Mouse (Mus musculus): ENCODE measurements around the gene Gm815. TPM values are rescaled to one million over a fixed set of nuclear protein-coding genes. Genes with fewer than 3 reads are reported as not detected.

Gm815 gene
- total and polyA plus RNA-seq, 3 experiments: not detected

DNA sequence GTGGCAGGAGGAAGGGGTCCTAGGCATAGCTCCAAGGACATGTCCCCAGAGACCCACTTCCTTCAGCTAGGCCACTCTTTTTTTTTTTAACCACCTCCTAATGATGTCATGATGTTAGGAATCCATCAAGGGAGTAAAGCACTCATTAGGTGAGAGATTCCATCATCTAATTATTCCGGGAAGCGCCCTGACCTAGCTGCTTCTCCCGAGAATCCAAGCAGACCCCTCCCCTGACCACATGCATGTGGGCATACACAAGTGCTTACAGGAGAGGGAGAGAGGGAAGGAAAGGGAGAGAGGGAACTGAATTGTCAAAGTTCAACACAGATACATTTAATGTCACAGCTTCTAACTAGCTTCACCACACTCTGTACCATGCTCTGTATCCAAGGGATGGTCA lies 16.1 kb upstream of the Gm815 start:
- Histone ChIP-seq H3K79me2 (ENCODE audit: control insufficient read depth, insufficient read depth, low read length, poor library complexity) (no peaks in the 10 kb centered on the region), H3K9ac (ENCODE audit: control insufficient read depth, low read depth, low read length, poor library complexity, severe bottlenecking) (no peak overlapping the region), H3K4me1 (ENCODE audit: control insufficient read depth in 1 of 2, insufficient read depth in 2 of 2, low read length in 2 of 2) (no peaks in the 10 kb centered on the region), H3K36me3 (ENCODE audit: control insufficient read depth in 1 of 2, insufficient read depth in 2 of 2, low read length in 2 of 2) (no peaks in the 10 kb centered on the region), H3K27me3 (ENCODE audit: control insufficient read depth in 1 of 2, insufficient read depth in 2 of 2, low read length in 2 of 2) (no peaks in the 10 kb centered on the region), H3K4me3 (ENCODE audit: control insufficient read depth in 1 of 2, insufficient read depth in 1 of 2, low read depth in 2 of 2, low read length in 2 of 2) (no peak overlapping the region), H3K27ac (ENCODE audit: control insufficient read depth, low read depth, low read length) (no peak overlapping the region), H3K9me3 (replicated peaks; ENCODE audit: insufficient read depth, low read length) (no peaks in the 10 kb centered on the region)
- no peak for DNase-seq (ENCODE audit: low read depth, low spot score)
- TF ChIP-seq USF2 (IDR thresholded peaks at IDR 0.05; ENCODE audit: borderline replicate concordance in 1 of 2, insufficient read depth in 1 of 2, low read depth in 1 of 2, low read length in 2 of 2): no peak
- no peak for TF ChIP-seq RAD21 (IDR thresholded peaks at IDR 0.05; ENCODE audit: low read depth, low read length)
- no peak for TF ChIP-seq KAT2A (conservative IDR thresholded peaks at IDR 0.05; ENCODE audit: low read depth, low read length)
- TF ChIP-seq MAFK (IDR thresholded peaks at IDR 0.05; ENCODE audit: borderline replicate concordance, low read depth, low read length): no peak
- TF ChIP-seq TBP (IDR thresholded peaks at IDR 0.05; ENCODE audit: low read depth, low read length): no peak
- TF ChIP-seq TCF12 (IDR thresholded peaks at IDR 0.05; ENCODE audit: low read depth, low read length): no peak
- no peak for TF ChIP-seq USF1 (IDR thresholded peaks at IDR 0.05; ENCODE audit: low read depth, low read length)
- TF ChIP-seq E2F4 (IDR thresholded peaks at IDR 0.05; ENCODE audit: borderline replicate concordance, low read depth, low read length): no peak
- TF ChIP-seq MAX (IDR thresholded peaks at IDR 0.05; ENCODE audit: low read length): no peak
- no peak for TF ChIP-seq ZKSCAN1 (IDR thresholded peaks at IDR 0.05; ENCODE audit: low read depth, low read length)
- TF ChIP-seq SIN3A (IDR thresholded peaks at IDR 0.05; ENCODE audit: low read length): no peak
- TF ChIP-seq MXI1 (IDR thresholded peaks at IDR 0.05; ENCODE audit: low read depth, low read length): no peak
- no peak for TF ChIP-seq RCOR1 (IDR thresholded peaks at IDR 0.05; ENCODE audit: low read depth, low read length)
- TF ChIP-seq GABPA (IDR thresholded peaks at IDR 0.05; ENCODE audit: low read depth, low read length): no peak
- no peak for TF ChIP-seq ETS1 (IDR thresholded peaks at IDR 0.05; ENCODE audit: low read depth, low read length)
- no peak for TF ChIP-seq MEF2A (IDR thresholded peaks at IDR 0.05; ENCODE audit: extremely low read depth, insufficient replicate concordance, low read depth, low read length, poor library complexity, severe bottlenecking)

DNA sequence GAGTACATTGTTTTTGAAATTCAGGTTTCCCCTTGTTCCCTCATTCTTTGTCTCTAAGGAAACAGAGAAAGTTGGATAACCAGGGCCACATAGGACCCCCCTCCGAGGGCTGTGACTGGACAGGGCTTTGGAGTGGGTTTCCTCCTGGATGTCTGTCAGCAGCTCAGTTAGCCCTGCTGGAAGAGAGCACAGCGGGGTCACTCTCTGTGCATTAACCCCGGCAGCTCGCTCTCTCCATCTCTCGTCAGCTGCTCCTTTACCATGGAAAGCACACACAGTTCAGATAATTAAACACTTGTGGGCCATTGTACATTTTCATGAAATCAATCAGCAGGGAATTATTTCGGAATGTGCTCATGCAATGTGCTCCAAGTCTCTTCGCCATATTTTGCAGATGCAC lies 15.4 kb upstream of the Gm815 start:
- H3K9me3 ChIP-seq (replicated peaks; ENCODE audit: insufficient read depth, low read length): no peaks in the 10 kb centered on the region
- H3K79me2 ChIP-seq (ENCODE audit: control insufficient read depth, insufficient read depth, low read length, poor library complexity): no peaks in the 10 kb centered on the region
- H3K4me3 ChIP-seq (ENCODE audit: control insufficient read depth in 1 of 2, insufficient read depth in 1 of 2, low read depth in 2 of 2, low read length in 2 of 2): no peak overlapping the region
- no peaks in the 10 kb centered on the region for H3K27me3 ChIP-seq (ENCODE audit: control insufficient read depth in 1 of 2, insufficient read depth in 2 of 2, low read length in 2 of 2)
- no peaks in the 10 kb centered on the region for H3K4me1 ChIP-seq (ENCODE audit: control insufficient read depth in 1 of 2, insufficient read depth in 2 of 2, low read length in 2 of 2)
- no peaks in the 10 kb centered on the region for H3K36me3 ChIP-seq (ENCODE audit: control insufficient read depth in 1 of 2, insufficient read depth in 2 of 2, low read length in 2 of 2)
- no peak for DNase-seq (ENCODE audit: low read depth, low spot score)
- no peak overlapping the region for H3K27ac ChIP-seq (ENCODE audit: control insufficient read depth, low read depth, low read length)
- TF ChIP-seq SMC3 (IDR thresholded peaks at IDR 0.05; ENCODE audit: low read depth, low read length) (no peak), GATA1 (IDR thresholded peaks at IDR 0.05; ENCODE audit: low read depth, low read length) (no peak), CTCF (IDR thresholded peaks at IDR 0.05 in 2 of 3, conservative IDR thresholded peaks at IDR 0.05 in 1 of 3; ENCODE audit: control insufficient read depth in 1 of 3, insufficient read depth in 1 of 3, low read depth in 2 of 3, low read length in 3 of 3, poor library complexity in 1 of 3, severe bottlenecking in 1 of 3) (no peak), KAT2A (conservative IDR thresholded peaks at IDR 0.05; ENCODE audit: low read depth, low read length) (no peak), RCOR1 (IDR thresholded peaks at IDR 0.05; ENCODE audit: low read depth, low read length) (no peak), NELFE (IDR thresholded peaks at IDR 0.05; ENCODE audit: low read depth, low read length) (no peak), MAFK (IDR thresholded peaks at IDR 0.05; ENCODE audit: borderline replicate concordance, low read depth, low read length) (no peak), ZMIZ1 (IDR thresholded peaks at IDR 0.05; ENCODE audit: low read depth, low read length) (no peak), MXI1 (IDR thresholded peaks at IDR 0.05; ENCODE audit: low read depth, low read length) (no peak)
- no peak overlapping the region for H3K9ac ChIP-seq (ENCODE audit: control insufficient read depth, low read depth, low read length, poor library complexity, severe bottlenecking)
